Mouse (Mus musculus): Measurements from ENCODE around the gene Xylb. TPM values are rescaled to one million over a fixed set of nuclear protein-coding genes. Genes with fewer than 3 reads are reported as not detected.
"Not testable (repeated sequence)": the region's sequence is repeated elsewhere in the genome, so short reads cannot be mapped to it uniquely, and the experiment has no call there.

The Xylb gene
- polyA plus RNA-seq, 1 experiment from 2014 or later: 9.3 TPM

- peaks cover 58% of the 10 kb centered on the region for H3K36me3 ChIP-seq (replicated peaks)
- DNase-seq (ENCODE audit: low spot score): no peak
- WGBS: 90% methylated on average over 3 of the region's 3 CpGs
- H3K4me3 ChIP-seq: no peak overlapping the region
- no peaks in the 10 kb centered on the region for H3K27me3 ChIP-seq (replicated peaks; ENCODE audit: low read depth, poor library complexity, severe bottlenecking)
- no peaks in the 10 kb centered on the region for H3K9me3 ChIP-seq
- no peaks in the 10 kb centered on the region for H3K4me1 ChIP-seq
- no peak overlapping the region for H3K27ac ChIP-seq (replicated peaks)
Measured at GRCm38 (mm10) chr9:119350531-119350930, 6.7 kb upstream of the Xylb start.

- peaks cover 52% of the 10 kb centered on the region for H3K36me3 ChIP-seq (replicated peaks)
- H3K27me3 ChIP-seq (replicated peaks; ENCODE audit: low read depth, poor library complexity, severe bottlenecking): no peaks in the 10 kb centered on the region
- H3K4me3 ChIP-seq: no peak overlapping the region
- no peaks in the 10 kb centered on the region for H3K9me3 ChIP-seq
- peaks cover 4% of the 10 kb centered on the region; the same call in 1 of the 2 replicates for H3K4me1 ChIP-seq
- no peak overlapping the region for H3K27ac ChIP-seq (replicated peaks)
- no peak for DNase-seq (ENCODE audit: low spot score)
- WGBS: 87% methylated on average over 10 of the region's 10 CpGs
Measured at GRCm38 (mm10) chr9:119350947-119351705, 6.1 kb upstream of the Xylb start.

GRCm38 (mm10) chr9:119352060-119352459 lies 5.1 kb upstream of the Xylb start:
- H3K4me1 ChIP-seq: peaks cover 5% of the 10 kb centered on the region; the same call in 1 of the 2 replicates
- 17% methylated on average over 4 of the region's 4 CpGs for WGBS
- peaks cover 43% of the 10 kb centered on the region for H3K36me3 ChIP-seq (replicated peaks)
- peak; percentile 85 for DNase-seq (ENCODE audit: low spot score)
- H3K27me3 ChIP-seq (replicated peaks; ENCODE audit: low read depth, poor library complexity, severe bottlenecking): no peaks in the 10 kb centered on the region
- H3K9me3 ChIP-seq: no peaks in the 10 kb centered on the region
- H3K27ac ChIP-seq (replicated peaks): no peak overlapping the region
- H3K4me3 ChIP-seq: no peak overlapping the region

DNA sequence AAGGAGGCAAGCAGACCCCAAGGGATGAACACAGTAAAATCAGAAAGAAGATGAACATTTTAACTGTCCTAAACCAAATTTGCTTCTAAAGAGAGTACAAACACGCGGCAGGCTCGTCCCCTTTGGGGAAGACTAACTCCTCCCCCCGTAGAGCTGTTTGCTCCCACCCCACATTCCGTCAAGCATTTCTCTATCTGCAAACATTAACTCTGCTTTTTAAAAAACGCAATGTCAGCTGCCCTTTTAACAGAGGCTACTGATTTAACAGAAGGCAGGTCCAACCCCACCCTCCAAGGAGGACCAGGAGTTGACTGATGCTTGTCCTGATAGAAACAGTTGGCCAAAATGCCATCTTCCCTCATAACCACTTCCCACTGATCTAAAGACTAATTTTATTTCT lies 3.3 kb upstream of the Xylb start:
- Histone ChIP-seq H3K4me1 (peaks cover 15% of the 10 kb centered on the region), H3K27me3 (replicated peaks; ENCODE audit: low read depth, poor library complexity, severe bottlenecking) (peaks cover 5% of the 10 kb centered on the region; the same call in 1 of the 2 replicates), H3K4me3 (no peak overlapping the region), H3K9me3 (no peaks in the 10 kb centered on the region), H3K36me3 (replicated peaks) (peaks cover 26% of the 10 kb centered on the region), H3K27ac (replicated peaks) (no peak overlapping the region)
- WGBS: 79% methylated on average over 6 of the region's 6 CpGs
- no peak for DNase-seq (ENCODE audit: low spot score)

- Histone ChIP-seq H3K4me3 (no peak overlapping the region), H3K27me3 (replicated peaks; ENCODE audit: low read depth, poor library complexity, severe bottlenecking) (peaks cover 5% of the 10 kb centered on the region; the same call in 1 of the 2 replicates), H3K9me3 (no peaks in the 10 kb centered on the region), H3K27ac (replicated peaks) (no peak overlapping the region), H3K4me1 (peaks cover 15% of the 10 kb centered on the region), H3K36me3 (replicated peaks) (peaks cover 9% of the 10 kb centered on the region)
- 71% methylated on average over 6 of the region's 6 CpGs for WGBS
- no peak for DNase-seq (ENCODE audit: low spot score)
Measured at GRCm38 (mm10) chr9:119355943-119356342, 1.2 kb upstream of the Xylb start.

GRCm38 (mm10) chr9:119358058-119358429 lies 863 bp downstream of the Xylb start:
- no peak for DNase-seq (ENCODE audit: low spot score)
- peak overlapping the region; percentile 83; the same call in 1 of the 2 replicates for H3K27ac ChIP-seq (replicated peaks)

DNA sequence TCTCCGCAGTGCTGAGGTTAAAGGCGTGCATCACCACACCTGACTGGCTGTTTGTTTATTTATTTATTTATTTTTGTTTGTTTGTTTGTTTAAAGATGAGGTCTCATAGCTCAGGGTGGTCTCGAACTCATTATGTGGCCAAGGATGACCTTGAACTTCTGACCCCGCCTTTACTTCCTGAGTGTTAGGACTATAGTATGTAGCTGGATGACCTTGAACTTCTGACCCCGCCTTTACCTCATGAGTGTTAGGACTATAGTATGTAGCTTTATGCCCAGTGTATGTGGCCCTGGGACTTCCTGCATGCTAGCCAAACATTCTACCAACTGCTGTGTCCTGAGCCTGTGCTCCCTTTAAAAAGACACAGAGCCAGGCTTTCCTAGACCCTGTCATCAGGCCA lies 4.2 kb downstream of the Xylb start:
- no peak for DNase-seq (ENCODE audit: low spot score)
- Histone ChIP-seq H3K9me3 (no peaks in the 10 kb centered on the region), H3K27me3 (replicated peaks; ENCODE audit: low read depth, poor library complexity, severe bottlenecking) (peaks cover 5% of the 10 kb centered on the region; the same call in 1 of the 2 replicates), H3K4me3 (no peak overlapping the region), H3K4me1 (peaks cover 24% of the 10 kb centered on the region), H3K36me3 (replicated peaks) (peaks cover 16% of the 10 kb centered on the region), H3K27ac (replicated peaks) (no peak overlapping the region)
- 92% methylated on average over 5 of the region's 5 CpGs for WGBS

More at GRCm38 (mm10) chr9:119358058-119358429, 863 bp downstream of the Xylb start:
- Histone ChIP-seq H3K4me1 (peaks cover 20% of the 10 kb centered on the region), H3K9me3 (no peaks in the 10 kb centered on the region), H3K36me3 (replicated peaks) (peaks cover 14% of the 10 kb centered on the region), H3K27me3 (replicated peaks; ENCODE audit: low read depth, poor library complexity, severe bottlenecking) (peaks cover 5% of the 10 kb centered on the region; the same call in 1 of the 2 replicates), H3K4me3 (peak overlapping the region; percentile 80)
- WGBS: 50% methylated on average over 9 of the region's 9 CpGs

DNA sequence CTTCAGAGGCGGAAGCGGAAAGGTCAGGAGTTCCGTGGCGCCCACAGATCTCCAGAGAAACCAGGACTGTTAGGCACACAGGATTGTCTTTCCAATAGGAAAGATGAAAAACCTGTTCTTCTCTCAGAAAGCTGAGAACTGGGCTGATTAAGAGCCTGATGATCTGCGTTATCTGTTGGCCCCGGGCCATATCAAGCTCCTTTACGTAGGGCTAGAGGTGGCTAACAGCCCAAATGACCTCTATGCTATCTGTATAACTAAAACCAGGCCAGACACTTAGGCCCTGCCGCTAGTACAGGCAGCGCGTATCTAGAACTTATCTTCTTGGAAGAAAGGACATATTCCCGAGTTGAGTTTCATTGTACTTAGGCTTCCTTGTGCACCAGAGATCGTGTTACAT lies 6.0 kb downstream of the Xylb start:
- DNase-seq (ENCODE audit: low spot score): no peak
- no peak overlapping the region for H3K4me3 ChIP-seq
- no peak overlapping the region for H3K27ac ChIP-seq (replicated peaks)
- H3K9me3 ChIP-seq: no peaks in the 10 kb centered on the region
- WGBS: 80% methylated on average over 12 of the region's 12 CpGs
- peaks cover 14% of the 10 kb centered on the region for H3K4me1 ChIP-seq
- H3K36me3 ChIP-seq (replicated peaks): peaks cover 27% of the 10 kb centered on the region
- H3K27me3 ChIP-seq (replicated peaks; ENCODE audit: low read depth, poor library complexity, severe bottlenecking): peaks cover 2% of the 10 kb centered on the region; the same call in 1 of the 2 replicates

DNA sequence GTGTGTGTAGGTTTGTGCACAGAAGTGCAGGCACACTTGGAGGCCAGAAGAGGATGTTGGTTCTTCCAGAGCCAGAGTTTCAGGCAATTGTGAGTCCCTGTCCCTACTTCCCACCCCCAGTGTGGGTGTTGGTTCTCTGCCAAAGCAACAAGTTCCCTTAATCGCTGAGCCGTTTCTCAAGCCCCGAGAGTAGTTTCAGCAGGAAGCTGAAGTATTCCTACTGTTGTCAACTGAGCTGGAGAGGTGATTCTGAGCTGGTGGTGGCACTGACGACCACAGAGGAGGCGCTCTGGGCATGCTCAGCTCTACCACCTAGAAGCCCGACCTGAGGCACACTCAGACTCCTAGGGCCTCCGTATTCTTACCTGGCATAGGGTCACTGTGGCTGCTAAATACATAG lies 8.1 kb downstream of the Xylb start, which contains the start of gene Slc22a14:
Slc22a14 (minus strand) TSS at position 270 of the 400 bp plus-strand sequence.
- DNase-seq (ENCODE audit: low spot score): no peak
- Histone ChIP-seq H3K36me3 (replicated peaks) (peaks cover 35% of the 10 kb centered on the region), H3K9me3 (no peaks in the 10 kb centered on the region), H3K27ac (replicated peaks) (no peak within 1 kb of the TSS), H3K27me3 (replicated peaks; ENCODE audit: low read depth, poor library complexity, severe bottlenecking) (no peaks in the 10 kb centered on the region), H3K4me3 (no peak within 1 kb of the TSS), H3K4me1 (peaks cover 14% of the 10 kb centered on the region)
- WGBS: 80% methylated on average over 7 of the region's 7 CpGs

GRCm38 (mm10) chr9:119368367-119368766 lies 11.2 kb downstream of the Xylb start:
- Histone ChIP-seq H3K9me3 (no peaks in the 10 kb centered on the region), H3K36me3 (replicated peaks) (peaks cover 26% of the 10 kb centered on the region), H3K4me1 (peaks cover 14% of the 10 kb centered on the region; the same call in 1 of the 2 replicates), H3K4me3 (no peak overlapping the region), H3K27me3 (replicated peaks; ENCODE audit: low read depth, poor library complexity, severe bottlenecking) (no peaks in the 10 kb centered on the region), H3K27ac (replicated peaks) (no peak overlapping the region)
- no peak for DNase-seq (ENCODE audit: low spot score)
- 90% methylated on average over 3 of the region's 3 CpGs for WGBS

DNA sequence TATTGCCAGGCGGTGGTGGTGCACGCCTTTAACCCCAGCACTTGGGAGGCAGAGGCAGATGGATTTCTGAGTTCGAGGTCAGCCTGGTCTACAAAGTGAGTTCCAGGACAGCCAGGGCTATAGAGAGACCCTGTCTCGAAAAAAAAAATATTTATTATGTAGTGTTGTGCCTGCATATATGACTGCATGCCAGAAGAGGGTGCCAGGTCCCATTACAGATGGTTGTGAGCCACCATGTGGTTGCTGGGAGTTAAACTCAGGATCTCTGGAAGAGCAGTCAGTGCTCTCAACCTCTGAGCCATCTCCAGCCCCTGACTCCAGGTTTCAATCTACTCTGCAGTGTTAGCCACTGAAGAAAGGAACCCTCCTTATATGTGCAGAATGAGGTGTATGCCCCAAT lies 13.6 kb downstream of the Xylb start:
- H3K36me3 ChIP-seq (replicated peaks): peaks cover 35% of the 10 kb centered on the region
- not testable (repeated sequence) for H3K4me3 ChIP-seq; H3K27ac ChIP-seq (replicated peaks); H3K27me3 ChIP-seq (replicated peaks; ENCODE audit: low read depth, poor library complexity, severe bottlenecking); DNase-seq (ENCODE audit: low spot score); H3K9me3 ChIP-seq
- H3K4me1 ChIP-seq: peaks cover 21% of the 10 kb centered on the region
- WGBS: 85% methylated on average over 4 of the region's 4 CpGs

- no peak for DNase-seq (ENCODE audit: low spot score)
- Histone ChIP-seq H3K27ac (replicated peaks) (no peak overlapping the region), H3K9me3 (no peaks in the 10 kb centered on the region), H3K4me3 (no peak overlapping the region), H3K36me3 (replicated peaks) (peaks cover 35% of the 10 kb centered on the region), H3K27me3 (replicated peaks; ENCODE audit: low read depth, poor library complexity, severe bottlenecking) (no peaks in the 10 kb centered on the region), H3K4me1 (peaks cover 23% of the 10 kb centered on the region)
- WGBS: 60% methylated on average over 4 of the region's 4 CpGs
Measured at GRCm38 (mm10) chr9:119371251-119371650, 14.1 kb downstream of the Xylb start.

- DNase-seq (ENCODE audit: low spot score): no peak
- peaks cover 42% of the 10 kb centered on the region for H3K36me3 ChIP-seq (replicated peaks)
- WGBS: 65% methylated on average over 3 of the region's 3 CpGs
Measured at GRCm38 (mm10) chr9:119375008-119375407, 17.8 kb downstream of the Xylb start.

More at GRCm38 (mm10) chr9:119375008-119375407, 17.8 kb downstream of the Xylb start:
- Histone ChIP-seq H3K4me3 (no peak overlapping the region), H3K27ac (replicated peaks) (0 out of 2 replicates have a peak overlapping the region, but pooled peaks have one; percentile 6), H3K4me1 (peaks cover 23% of the 10 kb centered on the region), H3K9me3 (no peaks in the 10 kb centered on the region), H3K27me3 (replicated peaks; ENCODE audit: low read depth, poor library complexity, severe bottlenecking) (no peaks in the 10 kb centered on the region)

Data from embryonic facial prominence, embryonic 10.5 days (tissue).